Mouse (Mus musculus) ovary, postnatal 36 days (tissue): ENCODE data around the gene Spcs3.

Source experiments
- DNase-seq: peaks from one replicate; pipeline ENCODE4 v3.0.0; 2022; ENCODE audit warnings: low spot score, mixed read lengths

Gene Spcs3

DNA sequence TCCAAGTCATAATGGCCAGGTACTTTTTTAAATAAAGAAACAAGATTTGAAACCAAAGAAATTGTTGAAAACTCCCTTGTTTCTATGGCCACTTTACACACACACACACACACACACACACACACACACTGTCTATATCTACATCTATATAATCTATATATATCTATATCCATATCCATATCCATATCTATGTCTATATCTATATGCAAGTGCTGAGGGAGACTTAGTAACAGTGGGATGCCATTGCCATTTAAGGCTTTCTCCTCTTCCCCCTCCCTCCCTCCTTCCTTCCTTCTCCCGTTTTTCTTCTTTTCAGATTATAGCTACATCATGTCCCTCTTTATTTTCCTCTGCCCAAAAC, 21.7 kb downstream of the Spcs3 start:
- DNase-seq, result no peak

DNA sequence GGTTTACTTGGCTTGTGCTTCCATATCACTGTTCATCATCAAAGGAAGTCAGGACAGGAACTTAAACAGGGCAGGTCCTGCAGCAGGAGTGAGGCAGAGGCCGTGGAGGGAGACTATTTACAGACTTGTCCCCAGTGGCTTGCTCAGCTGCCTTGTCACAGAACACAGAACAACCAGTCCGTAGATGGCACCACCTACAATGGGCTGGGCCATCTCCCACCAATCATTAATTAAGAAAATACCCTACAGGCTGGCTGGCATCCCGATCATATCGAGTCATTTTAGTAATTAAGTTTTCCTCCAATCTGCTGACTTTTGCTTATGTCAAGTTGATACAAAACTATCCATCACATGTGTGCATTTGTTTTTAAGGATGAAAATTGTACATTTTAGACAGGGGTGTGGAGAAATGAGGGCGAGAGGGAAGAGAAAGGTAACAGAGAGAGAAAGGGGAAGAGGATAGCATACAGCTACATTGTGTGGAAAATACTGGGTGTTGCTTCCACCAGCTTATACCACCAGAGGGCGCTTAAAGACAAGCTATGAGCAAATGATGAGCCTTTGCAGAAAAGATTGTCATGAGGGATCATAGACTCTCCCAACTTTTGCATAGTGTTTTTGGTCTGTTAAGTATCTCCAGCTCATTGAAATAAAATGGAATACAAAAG, 22.2 kb downstream of the Spcs3 start:
- peak; percentile 48 for DNase-seq

GRCm38 (mm10) chr8:54505060-54505459, 24.7 kb downstream of the Spcs3 start:
- DNase-seq, result no peak

DNA sequence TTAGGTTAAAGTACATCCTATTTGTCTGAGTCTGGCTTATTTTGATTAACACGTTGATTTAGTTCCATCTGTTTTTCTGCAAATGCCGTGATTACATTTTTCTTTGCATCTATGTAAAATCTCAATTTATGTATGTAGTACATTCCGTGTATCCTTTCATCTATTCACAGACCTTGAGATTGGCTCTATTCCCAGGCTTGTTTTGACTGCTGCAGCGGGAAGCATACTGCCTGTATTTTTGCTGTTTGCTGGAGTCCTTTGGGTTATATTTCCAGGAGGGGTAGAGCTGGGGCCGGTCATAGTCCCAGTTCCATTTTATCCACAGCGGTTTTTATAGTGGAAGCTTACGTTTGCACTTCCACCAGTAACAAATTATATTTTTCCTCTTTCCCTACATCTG, 26.7 kb downstream of the Spcs3 start:
- DNase-seq, result no peak

DNA sequence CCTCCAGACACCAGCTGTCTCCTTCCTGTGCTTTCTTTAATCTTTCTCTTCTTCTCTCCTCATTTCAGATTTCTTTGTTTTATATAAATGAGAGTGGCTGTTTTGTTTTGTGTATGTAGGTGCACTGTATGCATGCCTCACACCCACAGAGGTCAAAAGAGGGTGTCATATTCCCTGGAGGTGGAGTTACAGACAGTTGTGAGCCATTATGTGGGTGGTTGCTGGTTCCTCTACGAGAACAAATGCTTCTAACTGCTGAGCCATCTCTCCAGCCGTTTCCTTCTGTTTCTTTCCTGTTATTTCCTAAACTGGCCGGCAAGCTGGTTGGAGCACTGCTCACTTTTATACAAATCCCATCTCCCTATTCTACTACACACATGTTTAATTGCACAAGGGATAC, 35.9 kb downstream of the Spcs3 start:
- no peak for DNase-seq

- DNase-seq, result no peak
These were observed 36.7 kb downstream of the Spcs3 start for GRCm38 (mm10) chr8:54493110-54493509.

GRCm38 (mm10) chr8:54491934-54492333, 37.9 kb downstream of the Spcs3 start:
- no peak for DNase-seq

GRCm38 (mm10) chr8:54491057-54491690, 38.6 kb downstream of the Spcs3 start:
- DNase-seq, result no peak

GRCm38 (mm10) chr8:54488437-54488836, 41.4 kb downstream of the Spcs3 start:
- no peak for DNase-seq

DNA sequence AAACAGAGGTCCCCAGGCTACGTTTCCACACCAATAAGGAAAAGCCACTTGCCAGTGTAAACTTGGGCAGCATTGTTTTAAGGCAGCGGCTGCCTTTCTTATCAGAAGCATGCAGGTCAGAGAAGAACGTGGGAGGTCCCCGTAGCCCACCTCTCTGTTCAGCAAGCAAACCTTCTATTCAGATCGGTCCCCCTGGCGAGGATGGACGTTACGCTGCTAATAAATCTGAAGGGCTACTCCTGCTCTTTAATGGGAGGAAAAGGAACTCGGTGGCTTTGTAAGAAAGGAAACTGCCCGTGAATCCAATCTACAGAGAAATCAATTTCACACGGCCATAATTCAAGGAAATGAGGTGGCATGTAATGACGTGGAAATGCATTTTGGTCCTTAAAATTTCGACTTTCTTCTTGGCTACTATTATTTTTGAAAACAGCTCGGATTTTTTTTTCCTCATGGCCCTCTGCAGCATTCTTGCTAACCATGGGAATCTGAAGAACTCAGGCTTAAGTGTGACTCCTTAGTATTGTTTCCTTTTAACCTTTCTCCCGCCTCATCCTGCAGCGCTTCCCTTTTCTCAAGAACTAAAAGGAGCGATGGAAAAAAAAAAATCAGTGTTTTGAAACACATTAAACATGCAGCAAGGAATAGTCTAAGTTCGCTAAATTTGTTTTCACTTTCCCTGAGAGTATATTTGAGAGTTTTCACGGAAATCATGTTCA, 43.1 kb downstream of the Spcs3 start:
- DNase-seq, result no peak
